Mouse (Mus musculus) cerebellum, postnatal 4 days (tissue): ENCODE measurements around the gene Bach2.
A peak's percentile ranks its signal among the peaks of the same experiment; 100 is the strongest.

Experiments used
- DNase-seq, 2 experiments: peaks; one replicate each; pipeline ENCODE4 v3.0.0; 2022; ENCODE audit warnings: low spot score in 2 of 2, mixed read lengths in 1 of 2

The Bach2 gene

GRCm38 (mm10) chr4:32225191-32225590, 13.4 kb upstream of the Bach2 start:
- no peak for DNase-seq

GRCm38 (mm10) chr4:32227970-32228557, 10.5 kb upstream of the Bach2 start:
- DNase-seq, result no peak

DNA sequence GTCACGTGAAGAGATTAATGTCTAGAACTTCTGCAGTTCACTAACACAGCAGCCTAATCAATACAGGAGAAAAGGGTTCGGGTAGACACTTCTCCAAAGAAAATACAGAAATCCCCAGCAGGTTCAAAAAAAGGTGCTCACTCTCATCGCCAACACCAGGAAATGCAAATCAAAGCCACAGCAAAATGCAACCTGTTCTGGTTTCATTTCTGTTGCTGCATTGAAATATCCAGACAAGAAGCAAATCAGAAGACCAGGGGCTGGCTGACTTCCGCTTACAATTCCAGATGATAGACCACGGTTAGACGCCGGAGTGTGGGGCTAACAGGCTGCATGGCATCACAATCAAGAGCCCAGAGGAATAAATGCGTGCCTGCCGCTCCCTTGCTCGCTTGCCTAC, 9.3 kb upstream of the Bach2 start:
- DNase-seq, result no peak

DNA sequence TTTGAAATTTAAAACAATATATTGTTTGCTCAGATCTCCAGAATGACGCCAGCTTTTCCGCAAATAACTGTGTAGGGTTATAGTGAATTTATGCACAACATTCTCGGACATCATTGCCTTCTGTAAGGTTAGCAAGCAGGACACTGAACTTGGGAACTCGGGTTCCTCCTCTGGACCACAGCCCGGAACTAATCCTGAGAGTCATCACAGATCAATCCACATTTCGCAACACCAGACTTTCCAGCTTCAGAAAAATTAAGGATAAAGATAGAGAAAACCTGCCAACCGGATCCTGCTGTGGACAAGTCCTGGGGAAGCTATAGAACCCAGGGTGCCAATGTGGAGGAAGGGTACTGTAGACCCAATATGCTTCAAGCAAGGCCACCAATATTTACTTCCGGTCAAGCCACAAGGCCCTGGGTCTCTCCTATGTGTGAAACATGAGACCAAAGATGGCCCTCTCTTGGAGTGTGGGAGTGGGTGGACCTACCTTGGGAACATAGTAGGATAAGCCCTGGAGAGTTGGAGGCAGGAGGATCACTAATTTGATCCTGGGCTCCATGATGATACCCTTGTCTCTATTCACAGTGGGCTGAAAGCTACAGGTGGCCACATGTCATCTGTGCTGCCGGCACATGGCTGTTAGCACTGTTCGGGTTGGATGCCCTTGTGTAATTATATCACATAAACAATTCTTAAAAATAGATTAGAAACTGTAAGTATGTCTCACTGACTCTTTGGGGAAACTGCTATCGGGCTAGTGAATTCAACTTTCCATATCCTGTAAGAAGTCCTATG, 7.1 kb upstream of the Bach2 start:
- no peak for DNase-seq

GRCm38 (mm10) chr4:32235920-32236705, 2.5 kb upstream of the Bach2 start:
- DNase-seq, result no peak

DNA sequence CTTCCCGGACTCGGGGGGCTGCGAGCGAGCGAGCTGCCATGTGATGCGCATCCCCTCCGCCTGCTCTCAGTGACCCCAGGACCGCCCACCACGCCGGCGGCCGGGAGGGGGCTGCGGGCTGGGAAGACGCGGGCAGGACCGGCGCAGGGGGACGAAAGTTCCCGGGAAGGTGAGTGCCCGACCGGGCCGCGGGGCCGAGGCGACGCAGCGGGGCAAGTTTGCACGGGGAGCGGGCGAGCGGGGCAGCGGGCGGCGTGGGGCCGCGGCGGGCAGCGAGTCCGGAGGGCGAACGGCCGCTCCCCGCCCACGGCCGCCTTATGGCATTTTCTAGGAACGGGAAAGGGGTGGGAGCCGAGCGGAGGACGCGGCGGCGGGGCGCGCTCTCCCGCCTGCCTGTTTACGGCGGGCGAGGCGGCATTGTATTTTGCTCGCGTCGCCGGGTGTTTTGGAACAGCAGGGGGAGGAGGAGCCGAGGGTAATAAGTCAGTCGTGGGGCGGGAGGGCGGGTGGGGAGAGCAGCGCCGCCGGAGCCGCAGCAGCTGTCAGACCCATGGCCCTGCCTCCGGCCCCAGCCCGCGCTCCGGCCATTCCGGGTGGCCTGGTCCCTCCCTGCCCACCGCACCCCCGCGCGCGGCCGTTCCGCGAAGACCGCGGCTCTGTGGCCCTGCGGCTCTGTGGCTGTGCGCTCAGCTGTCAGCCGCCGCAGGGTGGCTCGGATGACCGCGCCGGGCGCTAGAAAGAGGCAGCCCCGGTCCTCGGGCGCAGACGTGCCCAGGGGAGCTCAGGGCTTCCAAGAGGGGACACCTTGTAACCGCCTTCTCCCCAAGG, 531 bp downstream of the Bach2 start:
- DNase-seq, result peak; percentile 36 to 66

DNA sequence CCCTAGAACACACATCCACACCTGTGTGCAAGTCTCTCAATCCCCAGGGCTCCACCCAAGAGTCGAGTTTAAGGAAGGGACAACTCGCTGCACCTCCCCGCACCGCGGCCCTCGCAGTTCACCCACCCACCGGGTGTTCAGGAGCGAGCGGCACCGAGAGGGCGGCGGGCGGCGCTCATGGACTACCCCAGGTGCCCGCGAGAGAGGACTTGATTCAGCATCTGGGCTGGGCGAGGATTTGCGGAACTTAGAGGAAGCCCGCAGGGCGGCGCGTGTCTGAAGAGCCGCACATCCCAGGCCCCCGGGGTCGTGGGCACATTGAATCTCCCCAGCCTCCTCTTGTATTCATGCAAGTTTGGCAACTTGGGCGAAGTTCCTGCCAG, 1.1 kb downstream of the Bach2 start:
- DNase-seq, result peak; percentile 43 to 59

DNA sequence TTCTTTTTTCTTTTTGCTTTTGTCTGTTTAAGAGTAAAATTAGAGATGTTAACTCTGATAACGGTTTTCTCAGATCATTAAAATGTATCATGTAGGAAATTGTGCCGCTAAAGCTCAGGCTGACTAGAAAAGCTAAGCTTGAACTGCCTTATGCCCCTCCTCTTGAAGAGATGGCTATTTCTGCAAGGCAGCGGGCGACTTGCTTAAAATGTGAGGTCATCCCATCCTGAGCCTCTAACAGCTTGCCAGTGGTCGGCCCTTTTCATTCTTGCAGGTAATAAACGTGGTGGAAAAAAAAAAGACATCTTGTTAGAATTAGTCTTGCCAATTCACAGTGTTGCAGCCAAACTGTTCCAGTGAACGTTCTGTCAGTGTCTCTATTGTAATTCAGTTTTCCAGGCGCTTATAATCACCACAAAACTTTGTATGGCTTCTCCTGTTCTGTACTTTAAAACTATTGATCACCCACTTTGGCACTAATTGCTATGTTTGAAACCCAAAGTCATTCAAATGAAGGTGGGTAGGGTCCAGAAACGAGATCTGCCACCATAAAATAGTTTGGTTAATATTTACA, 1.9 kb downstream of the Bach2 start:
- no peak for DNase-seq

DNA sequence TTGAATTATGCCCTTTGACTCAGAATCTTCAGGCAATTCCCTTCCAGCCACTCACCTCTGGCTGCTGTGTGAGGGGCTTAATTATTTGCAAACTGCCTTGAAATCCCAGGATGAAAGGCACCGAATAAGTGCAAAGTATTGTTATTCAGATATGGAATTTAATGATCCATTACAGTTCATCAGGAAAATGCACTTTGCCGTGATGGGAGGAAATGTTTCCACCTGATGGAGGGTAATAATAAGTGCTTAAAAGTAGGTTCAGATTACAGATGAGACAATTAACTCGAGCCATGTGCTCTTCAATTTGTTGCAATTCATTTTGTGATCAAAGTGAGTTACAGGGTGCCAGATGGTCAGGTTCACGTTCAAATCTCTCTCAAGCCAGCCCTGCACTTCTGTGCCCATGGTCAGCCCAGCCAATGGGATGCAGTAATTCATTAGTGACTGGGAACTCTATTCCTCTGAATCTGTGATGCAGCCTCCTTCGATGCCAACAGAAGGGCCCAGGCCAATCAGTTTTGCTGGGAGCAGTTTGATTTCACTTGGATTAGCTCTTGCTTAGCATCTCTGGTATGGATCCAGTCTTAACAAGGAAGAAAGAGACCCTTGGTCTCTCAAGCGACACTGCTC, 2.9 kb downstream of the Bach2 start:
- peak in 1 of 2 experiments; percentile 35 for DNase-seq

- no peak for DNase-seq
Measured at GRCm38 (mm10) chr4:32242122-32242615, 3.6 kb downstream of the Bach2 start.

DNA sequence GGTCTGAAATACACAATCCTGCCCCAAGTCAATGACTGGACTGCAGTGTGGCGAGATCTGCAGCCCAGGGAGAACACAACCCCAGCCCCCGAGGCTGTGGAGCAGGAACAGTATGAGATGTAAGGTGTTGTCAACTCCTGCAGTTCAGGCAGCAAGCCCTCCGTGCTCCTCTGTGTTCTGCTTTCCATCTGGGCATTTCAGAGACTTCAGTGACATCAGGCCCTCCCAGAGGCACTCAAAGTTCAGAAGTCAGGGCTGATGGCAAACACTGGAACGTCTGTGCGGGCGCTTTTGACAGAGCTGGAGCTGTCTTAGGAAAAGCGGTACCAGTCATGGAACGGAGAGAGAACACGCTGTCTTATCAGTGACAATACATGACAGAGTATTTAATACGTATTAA, 4.9 kb downstream of the Bach2 start:
- DNase-seq, result no peak

GRCm38 (mm10) chr4:32244092-32244745, 5.6 kb downstream of the Bach2 start:
- no peak for DNase-seq

- DNase-seq, result no peak
Measured at GRCm38 (mm10) chr4:32245586-32245985, 7.0 kb downstream of the Bach2 start.

DNA sequence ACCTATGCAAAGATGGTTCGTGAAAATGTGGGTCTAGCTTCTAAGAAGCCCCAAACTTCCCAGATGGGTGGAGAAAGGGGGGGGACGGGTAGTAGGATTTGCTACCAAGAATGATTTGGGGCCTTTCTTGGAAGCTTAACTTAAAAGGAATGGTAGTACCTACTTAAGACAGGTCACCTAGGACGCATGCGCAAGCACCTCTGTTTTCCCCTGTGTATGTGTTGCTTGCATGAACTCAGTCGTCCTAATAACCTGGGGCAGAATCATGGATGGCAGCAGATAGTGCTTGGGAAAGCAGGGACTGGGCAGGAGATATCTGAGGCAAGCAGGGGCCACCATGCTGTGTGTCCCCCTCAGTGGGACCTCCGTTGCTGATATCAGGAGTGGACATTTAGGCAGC, 7.4 kb downstream of the Bach2 start:
- no peak for DNase-seq

DNA sequence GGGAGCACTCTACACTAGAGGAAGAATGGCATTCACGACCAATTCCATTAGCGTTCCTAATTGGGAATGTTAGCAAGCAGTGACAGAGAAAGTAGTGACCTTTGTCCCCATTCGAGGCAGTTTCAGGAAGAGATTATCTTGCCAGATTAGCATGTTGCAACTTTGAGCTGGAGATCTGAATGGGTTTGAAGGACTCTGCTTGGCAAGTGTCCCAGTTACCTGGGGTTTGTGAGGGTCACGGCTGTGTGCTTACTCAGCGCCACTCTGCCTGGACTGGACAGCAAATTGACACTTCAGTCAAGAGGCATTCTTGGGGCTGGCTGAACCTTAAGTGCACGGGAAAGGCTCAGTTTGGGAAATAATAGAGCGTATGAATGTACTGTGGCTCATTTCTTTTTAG, 8.2 kb downstream of the Bach2 start:
- no peak for DNase-seq

DNA sequence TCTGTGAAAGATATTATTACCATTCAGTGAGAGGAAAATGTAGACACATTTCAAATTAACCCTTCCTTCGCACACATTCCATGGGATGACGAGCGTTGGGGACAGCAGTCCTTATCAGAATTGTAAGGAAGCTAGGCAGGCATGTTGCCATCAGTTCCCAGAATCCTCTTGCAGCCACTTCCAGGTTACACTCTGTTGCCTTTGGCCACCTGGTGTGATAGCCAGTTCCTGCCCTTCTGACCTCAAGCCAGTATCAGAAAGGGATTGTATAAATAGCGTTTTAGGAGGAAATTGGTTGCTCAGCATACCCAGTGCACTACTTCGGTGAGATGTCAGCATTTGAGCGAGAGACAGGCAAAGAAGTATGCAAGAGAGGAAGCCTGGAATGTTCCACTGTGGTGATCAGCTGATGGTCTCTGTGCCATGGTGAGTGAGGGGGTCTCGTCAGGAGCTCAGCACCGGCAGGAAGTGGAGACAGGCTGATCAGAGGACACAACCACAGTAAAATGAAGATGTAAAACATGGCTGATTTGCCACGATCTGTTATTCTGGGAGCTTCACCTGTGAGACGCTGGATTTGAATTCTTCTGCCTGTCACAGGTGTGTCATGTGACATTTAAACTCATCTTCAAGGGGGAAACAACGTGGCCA, 9.0 kb downstream of the Bach2 start:
- no peak for DNase-seq

- DNase-seq, result peak; percentile 41 to 75
Measured at GRCm38 (mm10) chr4:32248236-32248635, 9.6 kb downstream of the Bach2 start.

DNA sequence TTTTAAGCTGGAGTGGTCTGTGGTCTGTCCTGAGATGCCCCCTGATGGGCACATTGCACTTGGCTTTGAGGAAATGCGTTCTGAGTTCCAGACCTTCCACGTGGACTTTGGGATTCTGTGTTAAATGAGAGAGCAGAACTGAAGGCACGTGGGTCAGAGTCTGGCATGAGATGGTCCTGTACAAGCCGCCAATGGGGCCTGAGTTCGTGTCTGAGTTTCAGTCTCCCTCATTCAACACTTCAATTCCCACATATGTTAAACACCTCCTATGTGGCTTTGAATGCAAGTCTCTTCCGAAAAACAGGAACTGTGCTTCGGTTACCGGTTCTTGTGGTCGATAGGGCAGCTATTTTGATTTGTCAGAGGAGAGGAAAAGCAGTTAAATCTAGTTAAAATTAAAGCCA, 10.4 kb downstream of the Bach2 start:
- DNase-seq, result no peak

- DNase-seq, result no peak
Measured at GRCm38 (mm10) chr4:32249748-32250332, 11.2 kb downstream of the Bach2 start.
